ENCODE assay signal across 14 mouse cellular contexts in the genomic region with DNA sequence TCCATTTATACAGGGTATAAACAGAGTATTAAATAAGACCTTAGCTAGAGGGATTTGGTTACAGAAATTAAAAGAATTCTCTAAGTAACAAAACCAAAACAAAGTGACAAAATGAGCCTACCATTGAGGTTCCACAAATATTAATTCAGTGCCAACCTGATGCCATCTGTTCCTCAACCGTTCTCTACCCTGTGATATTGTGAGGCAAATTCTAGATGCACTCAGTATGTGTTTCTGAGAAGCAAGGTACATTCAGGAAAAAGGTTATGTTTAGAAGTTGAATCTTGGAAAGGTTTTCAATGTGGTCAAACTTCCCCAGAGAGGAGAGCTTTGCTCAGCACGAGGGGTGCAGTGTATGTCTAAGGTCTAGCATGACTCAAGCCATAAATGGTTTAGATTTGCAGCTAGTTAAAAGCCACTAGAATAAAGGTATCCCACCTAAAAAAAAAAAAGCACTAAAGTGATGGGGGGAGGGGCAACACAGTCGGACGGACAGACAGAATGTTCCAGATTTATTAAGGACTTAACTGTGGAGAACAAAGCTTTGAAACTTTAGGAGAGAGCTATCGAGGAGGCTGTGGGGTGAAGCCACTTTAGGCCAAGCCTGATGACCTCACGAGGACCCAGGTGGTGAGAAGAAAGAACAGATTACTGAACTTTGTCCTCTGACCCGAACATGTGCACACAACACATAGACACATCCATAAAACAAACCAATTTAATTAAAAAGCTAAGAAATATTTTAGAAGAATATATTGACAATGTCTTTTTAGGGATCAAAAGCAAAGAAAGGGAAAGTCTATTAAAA.
"Had no signal": no experiment of that assay in that cellular context is flagged by ENCODE, and none has a peak within 500 bp of the region (broad histone marks: within the 10 kb centered on the region; RNA-seq: fewer than 3 reads in every experiment).

No protein-coding gene starts in this region.

- ATAC-seq: intestine, embryonic 15.5 days; midbrain, embryonic 15.5 days had no signal

- H3K4me2 ChIP-seq: intestine, embryonic 15.5 days; limb, embryonic 12.5 days; lung, embryonic 15.5 days; midbrain, embryonic 15.5 days; neural tube, embryonic 12.5 days had no signal

- H3K27me3 ChIP-seq: intestine, embryonic 15.5 days; limb, embryonic 12.5 days; lung, embryonic 15.5 days; midbrain, embryonic 15.5 days; neural tube, embryonic 12.5 days had no signal

- H3K27ac ChIP-seq: intestine, embryonic 15.5 days; limb, embryonic 12.5 days; lung, embryonic 15.5 days; midbrain, embryonic 15.5 days; neural tube, embryonic 12.5 days had no signal

- H3K36me3 ChIP-seq: intestine, embryonic 15.5 days; limb, embryonic 12.5 days; lung, embryonic 15.5 days; midbrain, embryonic 15.5 days; neural tube, embryonic 12.5 days had no signal

- DNase-seq: kidney, postnatal 14 days; layer of hippocampus, postnatal 36 days; liver; lung, postnatal 14 days; retina, postnatal 1 day; right cerebral cortex, postnatal 4 days; spleen, adult 18-20 months; thymus, adult 2 months; thymus, postnatal 25 days had no signal

- H3K4me3 ChIP-seq: intestine, embryonic 15.5 days; limb, embryonic 12.5 days; lung, embryonic 15.5 days; midbrain, embryonic 15.5 days; neural tube, embryonic 12.5 days had no signal

- H3K9ac ChIP-seq: intestine, embryonic 15.5 days; limb, embryonic 12.5 days; lung, embryonic 15.5 days; midbrain, embryonic 15.5 days; neural tube, embryonic 12.5 days had no signal

- H3K9me3 ChIP-seq: intestine, embryonic 15.5 days; limb, embryonic 12.5 days; lung, embryonic 15.5 days; midbrain, embryonic 15.5 days; neural tube, embryonic 12.5 days had no signal
